Mouse (Mus musculus): ENCODE measurements around the gene Cplx3. TPM values are rescaled to one million over a fixed set of nuclear protein-coding genes. Genes with fewer than 3 reads are reported as not detected.

Cplx3 gene
- polyA plus RNA-seq, 1 experiment from 2014 or later, result not detected

DNA sequence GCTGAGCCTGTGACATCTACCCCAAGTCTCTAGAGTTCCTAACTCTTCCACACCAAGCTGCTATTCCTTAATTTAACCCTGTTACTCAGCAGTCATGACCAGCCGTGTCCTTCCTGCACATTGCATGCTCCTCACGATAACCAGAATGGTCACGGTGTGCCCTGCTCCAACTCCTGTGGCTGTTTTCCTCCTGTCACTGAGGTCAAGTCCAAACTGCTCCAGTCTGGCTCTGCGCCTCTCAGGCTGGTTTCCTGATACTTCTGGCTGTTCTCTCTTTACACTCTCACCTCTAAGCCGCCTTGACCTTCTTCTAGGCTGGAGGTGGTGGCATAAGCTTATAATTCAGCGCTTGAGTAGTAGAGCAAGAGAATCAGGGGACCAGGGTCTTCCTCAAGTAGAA is 37.6 kb downstream of the Cplx3 start:
- no peak overlapping the region; the same call in 1 of the 2 replicates for H3K27ac ChIP-seq (ENCODE audit: low read depth, low read length)
- peaks cover 41% of the 10 kb centered on the region for H3K36me3 ChIP-seq (ENCODE audit: control insufficient read depth, insufficient read depth)
- 92% methylated on average over 6 of the region's 6 CpGs for WGBS
- no peak overlapping the region for H3K4me2 ChIP-seq (replicated peaks; ENCODE audit: low read depth)
- no peaks in the 10 kb centered on the region for H3K9me3 ChIP-seq (ENCODE audit: control insufficient read depth)
- no peak overlapping the region for H3K4me3 ChIP-seq (ENCODE audit: low read depth, low read length)
- no peak for TF ChIP-seq CTCF (IDR thresholded peaks at IDR 0.05; ENCODE audit: low read depth)
- no peaks in the 10 kb centered on the region for H3K27me3 ChIP-seq (replicated peaks; ENCODE audit: control insufficient read depth, insufficient read depth, low read length)
- ATAC-seq, result no peak
- H3K9ac ChIP-seq (ENCODE audit: low read depth, low read length), result no peak overlapping the region
- peaks cover 4% of the 10 kb centered on the region; the same call in 1 of the 2 replicates for H3K4me1 ChIP-seq (replicated peaks; ENCODE audit: control insufficient read depth, insufficient read depth, low read length)

DNA sequence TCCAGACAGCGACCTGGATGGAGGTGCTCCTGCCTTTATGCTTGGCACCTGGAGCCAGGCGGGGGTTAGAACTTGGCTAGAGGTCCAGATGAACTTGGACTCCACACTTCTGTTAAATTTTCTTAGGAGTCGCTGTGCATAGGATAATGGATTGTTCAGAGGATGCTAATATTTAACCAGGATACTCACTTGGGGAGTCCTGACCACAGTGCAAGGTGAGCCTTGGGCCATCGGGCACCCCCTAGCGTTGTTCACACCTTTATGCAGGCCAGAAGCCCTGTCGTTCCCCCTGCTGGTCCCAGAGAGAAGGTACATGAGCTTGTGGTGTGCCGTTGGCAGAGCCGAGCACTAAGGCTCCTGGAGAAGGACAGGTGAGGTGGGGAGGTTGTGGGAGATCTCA is 39.2 kb downstream of the Cplx3 start:
- H3K36me3 ChIP-seq (ENCODE audit: control insufficient read depth, insufficient read depth), result peaks cover 28% of the 10 kb centered on the region
- H3K4me2 ChIP-seq (replicated peaks; ENCODE audit: low read depth), result no peak overlapping the region
- no peak overlapping the region for H3K27ac ChIP-seq (ENCODE audit: low read depth, low read length)
- TF ChIP-seq CTCF (IDR thresholded peaks at IDR 0.05; ENCODE audit: low read depth), result peak; percentile 85
- ATAC-seq, result peak; percentile 46; the same call in 1 of the 2 replicates
- H3K27me3 ChIP-seq (replicated peaks; ENCODE audit: control insufficient read depth, insufficient read depth, low read length), result no peaks in the 10 kb centered on the region
- no peaks in the 10 kb centered on the region for H3K9me3 ChIP-seq (ENCODE audit: control insufficient read depth)
- no peak overlapping the region for H3K4me3 ChIP-seq (ENCODE audit: low read depth, low read length)
- no peak overlapping the region for H3K9ac ChIP-seq (ENCODE audit: low read depth, low read length)
- H3K4me1 ChIP-seq (replicated peaks; ENCODE audit: control insufficient read depth, insufficient read depth, low read length), result peaks cover 13% of the 10 kb centered on the region
- 42% methylated on average over 8 of the region's 8 CpGs for WGBS

DNA sequence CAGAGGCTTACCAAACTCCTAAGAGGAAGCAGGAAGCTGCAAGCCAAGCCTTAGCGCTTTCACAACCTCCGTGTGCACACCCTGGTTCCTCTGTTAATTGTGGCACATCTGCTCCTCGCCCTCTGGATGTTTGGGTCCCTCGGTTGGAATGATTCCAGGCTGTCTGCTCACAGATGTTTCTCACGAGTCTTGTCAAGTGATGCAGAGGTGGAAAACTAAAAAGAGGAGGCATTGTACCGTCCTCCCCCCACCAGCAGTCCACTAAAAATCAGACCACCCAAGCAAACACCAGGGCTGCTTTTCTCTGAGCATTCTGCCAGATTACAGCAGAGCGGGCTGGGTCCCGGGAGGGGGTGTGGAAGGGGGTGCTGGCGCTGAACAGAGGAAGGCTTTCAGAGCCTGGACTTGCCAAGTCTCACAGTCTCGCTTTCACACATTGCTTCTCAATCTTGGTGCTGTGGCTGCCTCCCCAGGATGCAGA is 40.3 kb downstream of the Cplx3 start:
- H3K4me1 ChIP-seq (replicated peaks; ENCODE audit: control insufficient read depth, insufficient read depth, low read length), result peaks cover 13% of the 10 kb centered on the region
- no peak for TF ChIP-seq CTCF (IDR thresholded peaks at IDR 0.05; ENCODE audit: low read depth)
- peak overlapping the region; percentile 50; the same call in 1 of the 2 replicates for H3K27ac ChIP-seq (ENCODE audit: low read depth, low read length)
- no peaks in the 10 kb centered on the region for H3K27me3 ChIP-seq (replicated peaks; ENCODE audit: control insufficient read depth, insufficient read depth, low read length)
- no peak overlapping the region for H3K9ac ChIP-seq (ENCODE audit: low read depth, low read length)
- ATAC-seq, result no peak
- H3K4me2 ChIP-seq (replicated peaks; ENCODE audit: low read depth), result peak overlapping the region; percentile 13; the same call in 1 of the 2 replicates
- no peak overlapping the region for H3K4me3 ChIP-seq (ENCODE audit: low read depth, low read length)
- WGBS, result 31% methylated on average over 10 of the region's 10 CpGs
- no peaks in the 10 kb centered on the region for H3K9me3 ChIP-seq (ENCODE audit: control insufficient read depth)
- H3K36me3 ChIP-seq (ENCODE audit: control insufficient read depth, insufficient read depth), result peaks cover 25% of the 10 kb centered on the region

DNA sequence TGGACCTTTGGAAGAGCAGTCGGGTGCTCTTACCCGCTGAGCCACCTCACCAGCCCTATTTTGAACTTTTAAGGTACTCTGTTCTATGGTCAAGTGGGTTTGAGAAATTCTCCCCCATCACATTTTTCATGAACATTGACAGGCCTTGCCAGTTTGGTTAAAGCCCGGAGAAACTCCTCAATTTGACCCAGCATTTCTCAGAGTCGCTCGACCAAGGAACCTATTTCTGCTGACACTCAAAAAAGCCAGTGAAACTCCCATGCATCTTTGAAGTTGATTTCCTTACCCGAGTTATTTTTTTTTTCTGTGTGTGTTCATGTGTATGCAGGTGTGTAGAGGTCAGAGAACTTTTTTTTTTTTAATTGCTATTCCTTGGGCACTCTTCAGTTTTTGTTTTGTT is 41.5 kb downstream of the Cplx3 start:
- Histone ChIP-seq H3K4me3 (ENCODE audit: low read depth, low read length) (no peak overlapping the region), H3K27ac (ENCODE audit: low read depth, low read length) (0 out of 2 replicates have a peak overlapping the region, but pooled peaks have one; percentile 50), H3K4me1 (replicated peaks; ENCODE audit: control insufficient read depth, insufficient read depth, low read length) (peaks cover 18% of the 10 kb centered on the region), H3K9ac (ENCODE audit: low read depth, low read length) (no peak overlapping the region), H3K36me3 (ENCODE audit: control insufficient read depth, insufficient read depth) (peaks cover 18% of the 10 kb centered on the region), H3K27me3 (replicated peaks; ENCODE audit: control insufficient read depth, insufficient read depth, low read length) (no peaks in the 10 kb centered on the region), H3K9me3 (ENCODE audit: control insufficient read depth) (no peaks in the 10 kb centered on the region), H3K4me2 (replicated peaks; ENCODE audit: low read depth) (no peak overlapping the region)
- 78% methylated on average over 6 of the region's 6 CpGs for WGBS
- TF ChIP-seq CTCF (IDR thresholded peaks at IDR 0.05; ENCODE audit: low read depth), result no peak
- no peak for ATAC-seq

DNA sequence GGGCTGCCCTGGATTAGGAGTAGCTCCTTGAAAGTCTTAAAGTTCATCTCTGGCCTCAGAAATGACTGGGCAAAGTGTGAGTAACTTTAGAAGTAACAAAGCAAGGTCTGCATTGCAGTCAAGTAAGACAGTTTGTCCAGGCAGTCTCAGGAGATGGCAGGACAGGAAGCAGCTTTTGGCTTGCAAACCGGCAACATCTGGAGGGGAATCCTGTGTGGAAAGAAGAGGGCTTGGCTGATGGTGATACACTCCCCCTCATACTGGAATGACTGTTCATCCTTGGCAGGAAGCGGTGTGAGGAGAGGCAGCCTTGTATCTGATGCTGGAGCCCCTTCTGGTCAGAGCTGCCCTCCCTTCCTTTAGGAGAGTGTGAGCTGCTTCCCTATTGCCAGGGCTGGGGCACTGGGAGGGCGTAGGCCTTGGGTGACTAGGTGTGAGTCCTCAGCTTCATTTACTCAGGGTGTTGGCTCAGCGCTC is 43.1 kb downstream of the Cplx3 start:
- WGBS, result 23% methylated on average over 4 of the region's 4 CpGs

DNA sequence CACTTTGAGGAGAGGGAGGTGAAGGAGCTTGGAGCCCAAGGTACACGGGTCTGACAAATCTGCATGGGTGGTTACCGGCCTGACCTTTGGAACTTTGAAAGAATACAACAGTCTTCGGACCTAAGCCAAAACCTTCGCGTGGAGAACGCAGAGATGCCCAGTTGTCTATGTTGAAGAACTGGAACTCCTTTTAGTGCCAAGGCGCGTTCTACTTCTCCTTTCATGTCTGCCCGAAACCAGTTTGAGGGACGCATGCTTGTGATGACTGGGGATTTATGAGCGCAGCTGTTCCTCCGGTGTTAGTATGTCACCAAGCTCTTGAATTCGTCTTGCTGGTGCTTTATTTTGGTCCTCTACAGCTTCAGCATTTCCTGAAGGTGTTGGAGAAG is 44.4 kb downstream of the Cplx3 start:
- peak overlapping the region; percentile 50 for H3K4me3 ChIP-seq (ENCODE audit: low read depth, low read length)
- no peaks in the 10 kb centered on the region for H3K27me3 ChIP-seq (replicated peaks; ENCODE audit: control insufficient read depth, insufficient read depth, low read length)
- peak overlapping the region; percentile 46; the same call in 1 of the 2 replicates for H3K9ac ChIP-seq (ENCODE audit: low read depth, low read length)
- H3K4me2 ChIP-seq (replicated peaks; ENCODE audit: low read depth), result peak overlapping the region; percentile 64
- TF ChIP-seq CTCF (IDR thresholded peaks at IDR 0.05; ENCODE audit: low read depth), result no peak
- no peaks in the 10 kb centered on the region for H3K36me3 ChIP-seq (ENCODE audit: control insufficient read depth, insufficient read depth)
- H3K27ac ChIP-seq (ENCODE audit: low read depth, low read length), result peak overlapping the region; percentile 74
- H3K4me1 ChIP-seq (replicated peaks; ENCODE audit: control insufficient read depth, insufficient read depth, low read length), result peaks cover 18% of the 10 kb centered on the region
- ATAC-seq, result peak; percentile 4; the same call in 1 of the 2 replicates
- H3K9me3 ChIP-seq (ENCODE audit: control insufficient read depth), result no peaks in the 10 kb centered on the region
- 52% methylated on average over 13 of the region's 13 CpGs for WGBS

More for the DNA sequence above, 43.1 kb downstream of the Cplx3 start:
- TF ChIP-seq CTCF (IDR thresholded peaks at IDR 0.05; ENCODE audit: low read depth), result peak; percentile 22; the same call in 1 of the 2 replicates
- H3K4me2 ChIP-seq (replicated peaks; ENCODE audit: low read depth), result peak overlapping the region; percentile 64
- peak overlapping the region; percentile 74; the same call in 1 of the 2 replicates for H3K27ac ChIP-seq (ENCODE audit: low read depth, low read length)
- H3K4me3 ChIP-seq (ENCODE audit: low read depth, low read length), result no peak overlapping the region
- H3K9ac ChIP-seq (ENCODE audit: low read depth, low read length), result no peak overlapping the region
- peaks cover 18% of the 10 kb centered on the region for H3K4me1 ChIP-seq (replicated peaks; ENCODE audit: control insufficient read depth, insufficient read depth, low read length)
- H3K27me3 ChIP-seq (replicated peaks; ENCODE audit: control insufficient read depth, insufficient read depth, low read length), result no peaks in the 10 kb centered on the region
- H3K9me3 ChIP-seq (ENCODE audit: control insufficient read depth), result no peaks in the 10 kb centered on the region
- peaks cover 2% of the 10 kb centered on the region; the same call in 1 of the 2 replicates for H3K36me3 ChIP-seq (ENCODE audit: control insufficient read depth, insufficient read depth)
- ATAC-seq, result peak; percentile 62
